Mouse (Mus musculus) urinary bladder, adult 18-20 months (tissue): ENCODE results near the gene Ube2o.
"Not testable (repeated sequence)": the region's sequence is repeated elsewhere in the genome, so short reads cannot be mapped to it uniquely, and the experiment has no call there.

Experiments
- DNase-seq, 2 experiments: peaks; one replicate each; pipeline ENCODE4 v3.0.0; 2022; ENCODE audit warnings: low spot score in 2 of 2, mixed read lengths in 2 of 2

Gene Ube2o

GRCm38 (mm10) chr11:116515330-116516020 is 65.8 kb downstream of the Ube2o start:
- no peak for DNase-seq

GRCm38 (mm10) chr11:116513531-116514038 is 67.7 kb downstream of the Ube2o start:
- DNase-seq = no peak

- DNase-seq = no peak
These were observed 68.3 kb downstream of the Ube2o start for GRCm38 (mm10) chr11:116512987-116513386.

GRCm38 (mm10) chr11:116512154-116512553 is 69.1 kb downstream of the Ube2o start:
- no peak for DNase-seq

GRCm38 (mm10) chr11:116511301-116511868 is 69.9 kb downstream of the Ube2o start:
- no peak for DNase-seq

- no peak for DNase-seq
These were observed 72.6 kb downstream of the Ube2o start for GRCm38 (mm10) chr11:116508689-116509088.

GRCm38 (mm10) chr11:116506151-116506875 is 74.9 kb downstream of the Ube2o start:
- no peak for DNase-seq

- no peak for DNase-seq
These were observed 75.7 kb downstream of the Ube2o start for GRCm38 (mm10) chr11:116505573-116505972.

- DNase-seq = no peak
These were observed 76.7 kb downstream of the Ube2o start for GRCm38 (mm10) chr11:116504516-116504915.

- no peak for DNase-seq
These were observed 80.1 kb downstream of the Ube2o start for GRCm38 (mm10) chr11:116501005-116501746.

- no peak for DNase-seq
These were observed 82.2 kb downstream of the Ube2o start for GRCm38 (mm10) chr11:116499018-116499417.

- DNase-seq = no peak
These were observed 82.7 kb downstream of the Ube2o start for GRCm38 (mm10) chr11:116498596-116498995.

GRCm38 (mm10) chr11:116497313-116497712 is 83.9 kb downstream of the Ube2o start:
- no peak for DNase-seq

- DNase-seq = peak in 1 of 2 experiments; percentile 83
These were observed 86.6 kb downstream of the Ube2o start for GRCm38 (mm10) chr11:116494474-116495174.

GRCm38 (mm10) chr11:116493795-116494252 is 87.4 kb downstream of the Ube2o start, which contains the start of gene Prpsap1:
Prpsap1 (minus strand) TSS chr11:116494202.
- no peak for DNase-seq

- no peak for DNase-seq
These were observed 88.1 kb downstream of the Ube2o start for GRCm38 (mm10) chr11:116493191-116493590.

- not testable (repeated sequence) for DNase-seq
These were observed 88.7 kb downstream of the Ube2o start for GRCm38 (mm10) chr11:116492507-116492906.

- no peak for DNase-seq
These were observed 89.9 kb downstream of the Ube2o start for GRCm38 (mm10) chr11:116491338-116491737.

- peak; percentile 84 for DNase-seq
These were observed 90.8 kb downstream of the Ube2o start for GRCm38 (mm10) chr11:116490232-116491107.

- peak in 1 of 2 experiments; percentile 67 for DNase-seq
These were observed 91.4 kb downstream of the Ube2o start for GRCm38 (mm10) chr11:116489771-116490231.
